Mouse (Mus musculus) limb, embryonic 13.5 days (tissue): ENCODE results near the gene Olfr94. TPM values are rescaled to one million over a fixed set of nuclear protein-coding genes. Genes with fewer than 3 reads are reported as not detected.

Source experiments
- ATAC-seq: fragments of 200-750 bp; cut with Nextera tagmentation; 2 replicates; pipeline ENCODE4 v1.8.0; 2017; ENCODE audit warnings: low read depth, moderate number of reproducible peaks, moderate TSS enrichment; ENCODE audit not compliant: low FRiP score
- H3K27ac ChIP-seq: fragments of 300-500 bp; sonication (generic); 2 replicates; pipeline ENCODE4 v1.5.1; 2015; ENCODE audit warnings: inconsistent platforms, mild to moderate bottlenecking, moderate library complexity
- H3K27me3 ChIP-seq: fragments of 300-500 bp; sonication (generic); 2 replicates; pipeline ENCODE4 v1.6.1; 2015; ENCODE audit warnings: mild to moderate bottlenecking, inconsistent platforms
- H3K36me3 ChIP-seq: fragments of 300-500 bp; sonication (generic); 2 replicates; pipeline ENCODE4 v1.6.1; 2015; ENCODE audit warnings: inconsistent platforms, mild to moderate bottlenecking, moderate library complexity
- H3K4me1 ChIP-seq: fragments of 300-500 bp; sonication (generic); 2 replicates; pipeline ENCODE4 v1.6.1; 2015; ENCODE audit warnings: inconsistent platforms
- H3K4me2 ChIP-seq: fragments of 300-500 bp; sonication (generic); replicated peaks from 2 replicates; pipeline ENCODE4 v1.6.1; 2015; ENCODE audit warnings: inconsistent platforms, mild to moderate bottlenecking, moderate library complexity
- H3K4me3 ChIP-seq: fragments of 300-500 bp; sonication (generic); 2 replicates; pipeline ENCODE4 v1.5.1; 2015; ENCODE audit warnings: moderate library complexity, mild to moderate bottlenecking, inconsistent platforms
- H3K9ac ChIP-seq: fragments of 300-500 bp; sonication (generic); 2 replicates; pipeline ENCODE4 v1.6.1; 2015; ENCODE audit warnings: mild to moderate bottlenecking, inconsistent platforms
- H3K9me3 ChIP-seq: fragments of 300-500 bp; sonication (generic); 2 replicates; pipeline ENCODE4 v1.6.1; 2016; ENCODE audit warnings: inconsistent platforms
- WGBS: fragments of 180-500 bp; shearing (Covaris S2); methylation state at CpG from one replicate; pipeline ENCODE4 v1.1.7; 2015; 5-methylcytosine and 5-hydroxymethylcytosine counted together
- polyA plus RNA-seq: library from polyadenylated mRNA; unstranded; fragments of >200 nt; fragmentation: Nextera tagmentation; extraction: Ambion mirVana; gene quantifications from 2 replicates; pipeline ENCODE4 v1.2.1, GENCODE M21; 2015

Gene Olfr94
- polyA plus RNA-seq, 1 experiment from 2014 or later = not detected

DNA sequence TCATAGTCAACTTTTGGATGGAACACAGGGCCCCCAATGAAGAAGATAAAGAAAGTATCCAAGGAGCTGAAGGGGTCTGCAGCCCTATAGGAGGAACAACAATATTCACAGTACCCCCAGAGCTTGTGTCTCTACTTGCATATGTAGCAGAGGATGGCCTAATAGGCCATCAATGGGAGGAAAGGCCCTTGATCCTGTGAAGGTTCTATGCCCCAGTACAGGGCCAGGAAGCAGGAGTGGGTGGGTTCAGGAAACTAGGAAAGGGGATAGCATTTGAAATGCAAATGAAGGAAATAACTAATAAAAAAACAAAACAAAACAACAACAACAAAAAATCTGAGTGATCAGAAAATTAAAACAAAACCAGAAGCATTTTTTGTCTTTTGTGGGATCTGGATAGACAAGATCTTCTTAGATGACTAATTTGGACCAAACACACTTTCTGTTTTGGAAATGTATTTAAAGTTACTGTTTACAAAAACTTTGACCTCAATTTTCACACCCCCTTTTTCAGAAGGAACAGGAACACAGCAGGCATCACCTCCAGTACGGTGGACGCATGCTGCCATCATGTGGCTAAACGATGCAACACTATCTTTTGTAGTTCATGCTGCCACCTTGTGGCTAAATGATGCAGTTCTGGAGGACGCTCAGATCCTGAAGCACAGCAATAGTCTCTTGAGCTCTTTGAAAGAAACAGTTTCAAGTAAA, 2.6 kb upstream of the Olfr94 start:
- WGBS = 1% methylated on average over 4 of the region's 4 CpGs
- H3K4me2 ChIP-seq = no peak overlapping the region

GRCm38 (mm10) chr17:37196845-37197724, 3.7 kb downstream of the Olfr94 start:
- Histone ChIP-seq H3K27me3 (peaks cover 41% of the 10 kb centered on the region), H3K9me3 (no peaks in the 10 kb centered on the region), H3K4me1 (no peaks in the 10 kb centered on the region; the same call in 1 of the 2 replicates), H3K27ac (no peak overlapping the region), H3K36me3 (no peaks in the 10 kb centered on the region), H3K4me2 (peak overlapping the region; percentile 95), H3K4me3 (peak overlapping the region; percentile 61), H3K9ac (peak overlapping the region; percentile 66)
- ATAC-seq = peak; percentile 82
- 1% methylated on average over 77 of the region's 77 CpGs for WGBS

More for the DNA sequence above, 2.6 kb upstream of the Olfr94 start:
- no peak overlapping the region for H3K9ac ChIP-seq
- H3K27me3 ChIP-seq = peaks cover 7% of the 10 kb centered on the region
- H3K27ac ChIP-seq = no peak overlapping the region
- peak; percentile 75 for ATAC-seq
- H3K4me1 ChIP-seq = no peaks in the 10 kb centered on the region
- H3K36me3 ChIP-seq = no peaks in the 10 kb centered on the region
- H3K4me3 ChIP-seq = no peak overlapping the region
- no peaks in the 10 kb centered on the region for H3K9me3 ChIP-seq

DNA sequence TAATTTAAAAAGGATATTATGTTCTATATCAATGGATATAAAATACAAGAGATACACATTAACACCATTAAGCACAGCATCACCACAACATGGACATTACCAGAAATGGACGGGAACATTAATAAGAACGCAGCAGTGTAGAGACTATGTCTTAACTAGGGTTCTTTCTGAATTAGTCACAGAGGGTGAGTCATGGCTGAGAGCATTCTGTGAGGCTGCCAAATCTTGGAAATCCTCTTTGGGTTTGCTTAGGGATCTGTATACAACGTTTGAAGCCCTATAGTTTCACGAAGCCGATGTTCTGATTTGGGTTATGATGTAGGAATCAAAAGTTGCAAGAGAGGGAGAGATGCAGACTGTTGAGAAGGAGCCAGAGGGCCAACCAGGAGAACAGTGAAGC, 6.0 kb downstream of the Olfr94 start:
- Histone ChIP-seq H3K27ac (no peak overlapping the region), H3K4me1 (no peaks in the 10 kb centered on the region; the same call in 1 of the 2 replicates), H3K4me3 (no peak overlapping the region), H3K9me3 (no peaks in the 10 kb centered on the region), H3K4me2 (no peak overlapping the region), H3K9ac (no peak overlapping the region), H3K36me3 (no peaks in the 10 kb centered on the region), H3K27me3 (peaks cover 41% of the 10 kb centered on the region)
- no peak for ATAC-seq
- 85% methylated on average over 5 of the region's 5 CpGs for WGBS

DNA sequence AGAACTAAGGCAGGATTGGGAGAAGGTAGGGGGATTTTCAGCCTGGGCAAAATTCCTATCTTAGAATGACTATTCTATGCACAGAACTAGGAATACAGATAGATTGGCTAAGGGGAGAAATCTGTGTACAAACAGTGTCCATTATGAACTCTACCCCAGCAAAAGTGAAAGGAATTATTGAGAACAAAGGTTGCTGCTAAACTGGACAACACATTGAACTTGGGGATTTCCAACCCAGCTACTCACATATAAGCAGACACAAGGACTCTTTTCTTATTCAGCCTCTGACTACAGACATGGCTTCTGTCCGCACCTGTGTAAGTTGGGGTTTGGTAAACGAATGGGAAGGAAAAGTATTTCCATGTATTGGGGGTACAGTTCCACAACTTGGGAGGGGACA, 7.1 kb downstream of the Olfr94 start, which contains the start of gene Ubd:
TSS of gene Ubd (plus strand) at position 237 of the 400 bp plus-strand sequence.
- no peak within 1 kb of the TSS for H3K27ac ChIP-seq
- H3K4me2 ChIP-seq = no peak within 1 kb of the TSS
- peaks cover 39% of the 10 kb centered on the region for H3K27me3 ChIP-seq
- H3K4me1 ChIP-seq = no peaks in the 10 kb centered on the region; the same call in 1 of the 2 replicates
- H3K9ac ChIP-seq = no peak within 1 kb of the TSS
- H3K4me3 ChIP-seq = no peak within 1 kb of the TSS
- H3K36me3 ChIP-seq = no peaks in the 10 kb centered on the region
- 85% methylated on average over 2 of the region's 2 CpGs for WGBS
- no peak for ATAC-seq
- H3K9me3 ChIP-seq = no peaks in the 10 kb centered on the region

DNA sequence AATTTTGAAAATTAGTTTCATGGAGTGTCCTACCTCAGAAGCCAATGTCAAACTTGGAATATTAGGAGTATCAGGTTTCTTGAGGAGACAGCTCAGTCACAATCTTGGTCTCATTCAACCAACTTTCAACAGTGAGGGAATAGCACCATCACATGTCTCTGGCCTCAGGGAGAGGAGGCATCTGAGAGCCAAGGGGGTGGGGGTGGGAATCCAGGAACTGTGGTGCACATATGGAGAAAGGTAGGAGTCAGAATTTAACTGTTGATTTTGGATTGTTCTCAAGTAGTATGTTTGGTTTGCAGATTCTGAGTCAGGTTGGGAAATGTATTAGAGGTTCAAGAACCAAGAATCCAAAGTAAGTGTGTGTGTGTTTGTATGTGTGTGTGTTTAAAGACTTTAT, 7.8 kb downstream of the Olfr94 start:
- Histone ChIP-seq H3K4me3 (no peak overlapping the region), H3K4me2 (no peak overlapping the region), H3K9ac (no peak overlapping the region), H3K36me3 (no peaks in the 10 kb centered on the region), H3K27me3 (peaks cover 33% of the 10 kb centered on the region), H3K4me1 (no peaks in the 10 kb centered on the region; the same call in 1 of the 2 replicates), H3K9me3 (no peaks in the 10 kb centered on the region), H3K27ac (no peak overlapping the region)
- ATAC-seq = no peak

GRCm38 (mm10) chr17:37190711-37191110, 10.1 kb downstream of the Olfr94 start:
- no peak overlapping the region for H3K4me2 ChIP-seq
- no peak overlapping the region for H3K9ac ChIP-seq
- 49% methylated on average over 2 of the region's 2 CpGs for WGBS
- no peak overlapping the region for H3K27ac ChIP-seq
- no peaks in the 10 kb centered on the region for H3K4me1 ChIP-seq
- H3K4me3 ChIP-seq = no peak overlapping the region
- peaks cover 11% of the 10 kb centered on the region for H3K27me3 ChIP-seq
- H3K36me3 ChIP-seq = no peaks in the 10 kb centered on the region
- ATAC-seq = no peak
- no peaks in the 10 kb centered on the region for H3K9me3 ChIP-seq

- no peaks in the 10 kb centered on the region for H3K4me1 ChIP-seq
- H3K36me3 ChIP-seq = no peaks in the 10 kb centered on the region
- 45% methylated on average over 6 of the region's 6 CpGs for WGBS
- no peaks in the 10 kb centered on the region for H3K27me3 ChIP-seq
- no peak for ATAC-seq
- no peak overlapping the region for H3K27ac ChIP-seq
- no peak overlapping the region for H3K9ac ChIP-seq
- H3K4me3 ChIP-seq = no peak overlapping the region
- H3K9me3 ChIP-seq = no peaks in the 10 kb centered on the region
- H3K4me2 ChIP-seq = no peak overlapping the region
Measured at GRCm38 (mm10) chr17:37185474-37185873, 15.3 kb downstream of the Olfr94 start.

DNA sequence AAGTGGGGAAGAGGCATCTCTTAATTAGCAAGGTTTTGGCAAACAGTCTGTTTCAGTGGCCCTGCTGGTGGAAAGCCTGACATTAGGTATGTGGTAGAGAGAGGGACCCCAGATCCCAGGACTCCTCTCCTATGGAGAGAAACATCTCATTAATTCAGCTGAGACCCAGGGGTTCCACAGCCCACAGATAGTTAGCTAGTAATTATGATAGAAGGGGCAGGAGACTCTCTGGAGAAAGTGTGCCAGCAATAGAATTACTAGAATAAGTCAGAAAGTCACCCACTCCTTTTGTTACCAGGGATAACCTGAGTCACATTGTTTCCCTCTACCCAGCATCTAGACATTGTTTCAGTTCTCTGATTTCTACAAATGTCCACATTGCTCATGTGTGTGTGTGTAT, 39.4 kb downstream of the Olfr94 start, which contains the start of gene Olfr93:
TSS of gene Olfr93 (minus strand) at position 101 of the 400 bp plus-strand sequence.
- no peaks in the 10 kb centered on the region for H3K9me3 ChIP-seq
- no peaks in the 10 kb centered on the region for H3K4me1 ChIP-seq
- H3K9ac ChIP-seq = no peak within 1 kb of the TSS
- no peaks in the 10 kb centered on the region for H3K27me3 ChIP-seq
- no peak within 1 kb of the TSS for H3K4me2 ChIP-seq
- H3K36me3 ChIP-seq = no peaks in the 10 kb centered on the region
- ATAC-seq = no peak
- H3K27ac ChIP-seq = no peak within 1 kb of the TSS
- no peak within 1 kb of the TSS for H3K4me3 ChIP-seq

Other genes starting within 250 kb of the Olfr94 start
- gene Ppp1r11, start 249.3 kb downstream of the Olfr94 start, polyA plus RNA-seq = 115 and 118 TPM in 2 replicates
- 111 and 117 TPM in 2 replicates for gene Znrd1, start 242.4 kb downstream of the Olfr94 start, polyA plus RNA-seq
- 5.7 and 5.8 TPM in 2 replicates for gene Znrd1as, start 242.4 kb downstream of the Olfr94 start, polyA plus RNA-seq
- gene 2410137M14Rik, start 219.8 kb downstream of the Olfr94 start, polyA plus RNA-seq = not detected in 2 replicates
- gene H2-M5, start 211.5 kb downstream of the Olfr94 start, polyA plus RNA-seq = 1.3 TPM in 2 replicates
- 136 and 138 TPM in 2 replicates for gene Zfp57, start 199.8 kb downstream of the Olfr94 start, polyA plus RNA-seq
- gene Mog, start 177.6 kb downstream of the Olfr94 start, polyA plus RNA-seq = 0.18 and 0.22 TPM in 2 replicates
- gene Gabbr1, start 155.0 kb downstream of the Olfr94 start, polyA plus RNA-seq = 13.3 and 15.2 TPM in 2 replicates
- 0.09 TPM in 1 of 2 replicates, not detected in the other for gene Olfr90, start 112.5 kb downstream of the Olfr94 start, polyA plus RNA-seq
- not detected in 2 replicates for gene Olfr91, start 102.7 kb downstream of the Olfr94 start, polyA plus RNA-seq
- gene Olfr92, start 80.9 kb downstream of the Olfr94 start, polyA plus RNA-seq = not detected in 2 replicates
- not detected in 2 replicates for gene Olfr93, start 39.5 kb downstream of the Olfr94 start, polyA plus RNA-seq
- gene Ubd, start 7.1 kb downstream of the Olfr94 start, polyA plus RNA-seq = not detected in 2 replicates
- not detected in 2 replicates for gene Olfr95, start 12.1 kb upstream of the Olfr94 start, polyA plus RNA-seq
- gene Olfr96, start 19.2 kb upstream of the Olfr94 start, polyA plus RNA-seq = not detected in 2 replicates
- not detected in 2 replicates for gene Olfr97, start 36.3 kb upstream of the Olfr94 start, polyA plus RNA-seq
- gene Olfr98, start 62.8 kb upstream of the Olfr94 start, polyA plus RNA-seq = not detected in 2 replicates
- gene H2-M3, start 69.2 kb upstream of the Olfr94 start, polyA plus RNA-seq = 1.8 and 2.0 TPM in 2 replicates
- gene Olfr99, start 82.5 kb upstream of the Olfr94 start, polyA plus RNA-seq = not detected in 2 replicates
- not detected in 2 replicates for gene Olfr101, start 103.3 kb upstream of the Olfr94 start, polyA plus RNA-seq
- not detected in 2 replicates for gene Olfr102, start 116.1 kb upstream of the Olfr94 start, polyA plus RNA-seq
- gene Olfr103, start 138.7 kb upstream of the Olfr94 start, polyA plus RNA-seq = not detected in 2 replicates
- not detected in 2 replicates for gene Olfr104-ps, start 158.6 kb upstream of the Olfr94 start, polyA plus RNA-seq
- gene Olfr105-ps, start 178.0 kb upstream of the Olfr94 start, polyA plus RNA-seq = not detected in 2 replicates
- gene Olfr106-ps, start 189.4 kb upstream of the Olfr94 start, polyA plus RNA-seq = not detected in 2 replicates
- gene Olfr107, start 198.2 kb upstream of the Olfr94 start, polyA plus RNA-seq = 0.04 TPM in 1 of 2 replicates, not detected in the other
- gene Olfr108, start 244.5 kb upstream of the Olfr94 start, polyA plus RNA-seq = not detected in 2 replicates